Mouse (Mus musculus): ENCODE data around the gene Cabp1.

DNA sequence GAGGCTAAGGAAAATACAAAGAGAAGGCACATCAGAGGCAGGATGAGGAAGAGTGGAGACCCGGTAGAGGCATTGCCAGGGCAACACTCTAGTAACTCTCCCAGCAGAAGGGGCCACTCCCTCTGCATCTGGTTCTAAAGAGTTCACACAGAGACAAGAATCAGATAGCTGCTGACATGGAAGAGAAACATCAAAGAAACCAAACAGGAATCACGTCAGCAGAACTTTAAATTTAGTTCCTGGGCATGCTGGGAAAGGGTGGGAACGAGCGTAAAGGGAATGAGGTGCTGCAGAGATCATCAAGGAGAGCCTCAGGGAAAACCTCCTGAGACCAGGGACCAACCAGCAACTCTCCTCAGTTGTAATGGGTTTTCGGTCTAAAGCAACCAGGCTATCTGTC, 43.2 kb downstream of the Cabp1 start:
- TF ChIP-seq CTCF (IDR thresholded peaks at IDR 0.05; ENCODE audit: low read depth, low read length) (no peak), TAL1 (conservative IDR thresholded peaks at IDR 0.05; ENCODE audit: low read depth, low read length) (no peak), GATA1 (IDR thresholded peaks at IDR 0.05; ENCODE audit: borderline replicate concordance, low read length) (no peak), POLR2AphosphoS5 (IDR thresholded peaks at IDR 0.05; ENCODE audit: insufficient replicate concordance, low read depth, low read length) (no peak), GATA2 (IDR thresholded peaks at IDR 0.05; ENCODE audit: borderline replicate concordance, low read depth, low read length) (no peak)
